Mouse (Mus musculus) brain, adult 2 months (tissue): ENCODE measurements around the gene Tnrc6b.
A peak's percentile ranks its signal among the peaks of the same experiment; 100 is the strongest.
"Not testable (repeated sequence)": the region's sequence is repeated elsewhere in the genome, so short reads cannot be mapped to it uniquely, and the experiment has no call there.

Source experiments
- DNase-seq: peaks from one replicate; pipeline ENCODE4 v3.0.0; 2011; ENCODE audit warnings: low read depth, low spot score

Tnrc6b gene

GRCm38 (mm10) chr15:80915850-80916249 lies 204.7 kb downstream of the Tnrc6b start:
- peak; percentile 56 for DNase-seq

GRCm38 (mm10) chr15:80916621-80917020 lies 205.5 kb downstream of the Tnrc6b start:
- DNase-seq: peak; percentile 44

GRCm38 (mm10) chr15:80920346-80920745 lies 209.2 kb downstream of the Tnrc6b start:
- no peak for DNase-seq

- DNase-seq: no peak
Measured at GRCm38 (mm10) chr15:80921781-80922180, 210.7 kb downstream of the Tnrc6b start.

- no peak for DNase-seq
Measured at GRCm38 (mm10) chr15:80924211-80924610, 213.1 kb downstream of the Tnrc6b start.

GRCm38 (mm10) chr15:80928811-80929355 lies 217.8 kb downstream of the Tnrc6b start:
- peak; percentile 48 for DNase-seq

- DNase-seq: peak; percentile 34
Measured at GRCm38 (mm10) chr15:80930048-80930571, 219.0 kb downstream of the Tnrc6b start.

- DNase-seq: not testable (repeated sequence)
Measured at GRCm38 (mm10) chr15:80930676-80931320, 219.7 kb downstream of the Tnrc6b start.

- DNase-seq: no peak
Measured at GRCm38 (mm10) chr15:80931345-80931960, 220.3 kb downstream of the Tnrc6b start.

- no peak for DNase-seq
Measured at GRCm38 (mm10) chr15:80934841-80935240, 223.7 kb downstream of the Tnrc6b start.

GRCm38 (mm10) chr15:80936686-80937085 lies 225.6 kb downstream of the Tnrc6b start:
- no peak for DNase-seq

- no peak for DNase-seq
Measured at GRCm38 (mm10) chr15:80938615-80939014, 227.5 kb downstream of the Tnrc6b start.

GRCm38 (mm10) chr15:80939401-80939800 lies 228.3 kb downstream of the Tnrc6b start:
- DNase-seq: no peak

GRCm38 (mm10) chr15:80941468-80942040 lies 230.4 kb downstream of the Tnrc6b start:
- no peak for DNase-seq

GRCm38 (mm10) chr15:80945851-80946250 lies 234.7 kb downstream of the Tnrc6b start:
- DNase-seq: peak; percentile 73

- DNase-seq: peak; percentile 96
Measured at GRCm38 (mm10) chr15:80948145-80949135, 237.3 kb downstream of the Tnrc6b start, which contains the start of gene Adsl. Gene Adsl (plus strand): TSS chr15:80948490.

- no peak for DNase-seq
Measured at GRCm38 (mm10) chr15:80949431-80949830, 238.3 kb downstream of the Tnrc6b start.

- DNase-seq: peak; percentile 65
Measured at GRCm38 (mm10) chr15:80950055-80950454, 238.9 kb downstream of the Tnrc6b start.

GRCm38 (mm10) chr15:80953971-80954370 lies 242.9 kb downstream of the Tnrc6b start:
- no peak for DNase-seq

GRCm38 (mm10) chr15:80954861-80955260 lies 243.7 kb downstream of the Tnrc6b start:
- DNase-seq: peak; percentile 48

GRCm38 (mm10) chr15:80955836-80956438 lies 244.8 kb downstream of the Tnrc6b start:
- DNase-seq: peak; percentile 70
